Mouse (Mus musculus): ENCODE data around the gene Fbln1.

DNA sequence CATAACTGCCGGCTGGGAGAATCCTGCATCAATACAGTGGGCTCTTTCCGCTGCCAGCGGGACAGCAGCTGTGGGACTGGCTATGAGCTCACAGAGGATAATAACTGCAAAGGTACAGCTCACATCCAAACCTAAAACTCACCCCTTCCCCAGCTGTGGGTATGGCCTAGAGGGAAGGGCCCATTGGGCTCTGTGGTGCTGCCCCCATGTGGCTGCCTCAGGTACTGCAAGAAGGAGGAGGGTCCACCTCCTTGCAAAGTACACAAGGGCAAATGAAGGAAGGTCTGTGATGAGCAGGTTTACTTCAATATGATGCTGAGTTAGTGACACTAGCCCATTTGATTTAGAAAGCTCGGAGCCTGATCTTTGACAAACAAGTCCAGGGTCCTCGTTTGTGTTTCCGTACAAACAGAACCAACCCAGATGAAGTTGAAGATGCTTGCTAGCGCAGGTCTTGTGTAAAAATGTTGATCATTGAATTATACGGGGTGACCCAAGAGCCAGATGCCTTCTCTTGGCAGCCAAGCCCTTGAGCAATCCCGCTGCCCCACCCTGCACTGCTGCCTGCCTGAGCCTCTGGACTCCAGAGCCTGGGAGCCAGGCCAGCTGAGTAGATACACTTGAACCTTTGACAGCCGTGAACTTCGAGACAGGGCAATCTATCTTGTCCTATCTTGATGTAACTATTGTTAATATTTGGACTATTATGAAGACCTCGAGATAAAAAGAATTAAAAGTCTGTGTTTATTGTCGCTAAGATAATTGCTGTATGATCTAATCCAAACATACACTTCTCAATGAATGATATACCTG, 25.9 kb downstream of the Fbln1 start:
- TF ChIP-seq CTCF (IDR thresholded peaks at IDR 0.05; ENCODE audit: control insufficient read depth, insufficient read depth, insufficient replicate concordance, low read depth, low read length) (peak; percentile 100), POLR2A (IDR thresholded peaks at IDR 0.05; ENCODE audit: control insufficient read depth, low read depth, low read length) (no peak)

Data from testis, adult 2 months (tissue).